Mouse (Mus musculus) forebrain, embryonic 15.5 days (tissue): ENCODE data around the gene March8. TPM values are rescaled to one million over a fixed set of nuclear protein-coding genes. Genes with fewer than 3 reads are reported as not detected.

Source experiments
- ATAC-seq: fragments of 200-750 bp; cut with Nextera tagmentation; replicated peaks from 2 replicates; pipeline ENCODE4 v1.8.0; 2017; ENCODE audit warnings: mild to moderate bottlenecking, moderate TSS enrichment, moderate library complexity
- H3K27ac ChIP-seq: fragments of 300-500 bp; sonication (generic); replicated peaks from 2 replicates; pipeline ENCODE4 v1.5.1; 2015; ENCODE audit warnings: mild to moderate bottlenecking, inconsistent platforms
- H3K27me3 ChIP-seq: fragments of 300-500 bp; sonication (generic); 2 replicates; pipeline ENCODE4 v1.6.1; 2015; ENCODE audit warnings: inconsistent platforms
- H3K36me3 ChIP-seq: fragments of 300-500 bp; sonication (generic); 2 replicates; pipeline ENCODE4 v1.6.1; 2015; ENCODE audit warnings: mild to moderate bottlenecking, inconsistent platforms
- H3K4me1 ChIP-seq: fragments of 300-500 bp; sonication (generic); 2 replicates; pipeline ENCODE4 v1.6.1; 2015; ENCODE audit warnings: inconsistent platforms
- H3K4me2 ChIP-seq: fragments of 300-500 bp; sonication (generic); replicated peaks from 2 replicates; pipeline ENCODE4 v1.6.1; 2015; ENCODE audit warnings: mild to moderate bottlenecking, inconsistent platforms
- H3K4me3 ChIP-seq: fragments of 300-500 bp; sonication (generic); 2 replicates; pipeline ENCODE4 v1.5.1; 2015; ENCODE audit warnings: mild to moderate bottlenecking, inconsistent platforms
- H3K9ac ChIP-seq: fragments of 300-500 bp; sonication (generic); replicated peaks from 2 replicates; pipeline ENCODE4 v1.6.1; 2015; ENCODE audit warnings: mild to moderate bottlenecking, inconsistent platforms
- H3K9me3 ChIP-seq: fragments of 300-500 bp; sonication (generic); 2 replicates; pipeline ENCODE4 v1.6.1; 2016; ENCODE audit warnings: inconsistent platforms
- WGBS: fragments of 180-500 bp; shearing (Covaris S2); methylation state at CpG from one replicate; pipeline ENCODE4 v1.1.7; 2015; ENCODE audit warnings: mixed read lengths; 5-methylcytosine and 5-hydroxymethylcytosine counted together
- polyA plus RNA-seq: library from polyadenylated mRNA; unstranded; fragments of >200 nt; fragmentation: Nextera tagmentation; extraction: Ambion mirVana; gene quantifications from 2 replicates; pipeline ENCODE4 v1.2.1, GENCODE M21; 2015

Gene March8
- polyA plus RNA-seq, result 52.3 and 55.7 TPM in 2 replicates

DNA sequence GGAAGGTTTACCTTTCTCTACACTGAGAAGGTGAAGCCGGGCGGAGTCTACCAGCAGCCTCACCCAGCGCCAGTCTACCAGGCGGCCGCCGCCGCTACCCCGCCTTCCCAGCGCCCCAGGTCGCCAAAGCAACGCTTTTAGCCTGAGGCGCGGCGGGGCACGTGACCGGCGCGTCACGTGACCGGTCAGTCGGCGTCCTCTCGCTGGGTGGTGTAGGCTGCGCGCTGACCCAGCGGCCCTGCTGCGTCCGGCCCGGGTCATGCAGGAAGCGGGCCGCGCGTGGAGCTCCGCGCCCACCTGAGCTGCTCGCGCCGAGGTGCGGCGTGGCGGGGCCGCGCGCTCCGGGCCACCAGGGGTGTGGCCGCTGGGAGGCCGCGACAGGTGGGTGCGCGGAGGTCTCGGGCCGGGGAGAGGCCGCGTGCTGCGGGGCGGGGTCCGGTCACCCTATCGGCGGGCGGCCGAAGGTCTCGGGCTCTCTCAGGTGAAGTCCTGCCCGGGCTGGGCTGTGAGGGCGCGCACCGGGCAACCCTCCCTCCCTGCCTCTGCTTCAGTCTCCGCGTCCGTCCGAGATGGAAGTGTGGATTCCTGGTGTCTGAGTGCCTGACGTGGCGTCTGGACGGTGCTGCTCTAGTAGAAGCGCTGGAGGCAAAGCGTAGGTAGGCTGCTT lies at the start of gene March8:
March8 (plus strand) TSS at position 190 of the 667 bp plus-strand sequence.
- Histone ChIP-seq H3K27me3 (no peaks in the 10 kb centered on the region), H3K27ac (peak within 1 kb of the TSS; percentile 65), H3K9me3 (no peaks in the 10 kb centered on the region), H3K9ac (peak within 1 kb of the TSS; percentile 85), H3K36me3 (no peaks in the 10 kb centered on the region), H3K4me2 (peak within 1 kb of the TSS; percentile 68), H3K4me3 (peak within 1 kb of the TSS; percentile 95), H3K4me1 (peaks cover 14% of the 10 kb centered on the region)
- ATAC-seq, result peak; percentile 95
- under 1% methylated on average over 67 of the region's 75 CpGs for WGBS

GRCm38 (mm10) chr6:116311411-116311810 lies 26.4 kb upstream of the March8 start:
- H3K9me3 ChIP-seq, result no peaks in the 10 kb centered on the region
- H3K9ac ChIP-seq, result no peak overlapping the region
- 94% methylated on average over 2 of the region's 2 CpGs for WGBS
- no peak overlapping the region for H3K4me2 ChIP-seq
- H3K4me1 ChIP-seq, result no peaks in the 10 kb centered on the region
- no peak for ATAC-seq
- H3K27ac ChIP-seq, result no peak overlapping the region
- no peaks in the 10 kb centered on the region for H3K36me3 ChIP-seq
- H3K27me3 ChIP-seq, result no peaks in the 10 kb centered on the region
- H3K4me3 ChIP-seq, result no peak overlapping the region

GRCm38 (mm10) chr6:116319259-116319658 lies 18.6 kb upstream of the March8 start:
- H3K27ac ChIP-seq, result no peak overlapping the region

DNA sequence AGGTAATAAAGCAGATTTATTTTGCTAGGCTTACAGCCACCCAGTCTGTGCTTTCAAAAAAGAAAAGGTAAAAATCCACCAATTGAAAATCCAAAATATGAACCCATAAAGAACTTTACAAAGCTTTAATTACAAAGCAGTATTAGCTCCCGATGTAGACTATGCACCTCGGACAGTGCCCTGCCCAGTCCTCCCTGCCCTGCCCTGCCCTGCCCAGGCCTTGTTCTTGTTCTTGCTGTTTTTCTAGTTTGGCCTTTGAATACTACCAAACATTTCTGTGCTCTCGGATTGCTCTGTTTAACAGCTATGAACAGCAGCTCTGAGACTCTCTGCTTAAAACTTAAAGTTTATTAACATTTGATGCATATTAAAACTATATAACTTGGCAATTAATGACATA lies 11.2 kb upstream of the March8 start:
- Histone ChIP-seq H3K4me1 (no peaks in the 10 kb centered on the region), H3K27ac (no peak overlapping the region), H3K4me3 (no peak overlapping the region), H3K9ac (no peak overlapping the region), H3K36me3 (no peaks in the 10 kb centered on the region), H3K4me2 (no peak overlapping the region), H3K9me3 (no peaks in the 10 kb centered on the region), H3K27me3 (no peaks in the 10 kb centered on the region)
- WGBS, result 87% methylated on average over 3 of the region's 3 CpGs
- no peak for ATAC-seq

More at GRCm38 (mm10) chr6:116319259-116319658, 18.6 kb upstream of the March8 start:
- H3K27me3 ChIP-seq, result no peaks in the 10 kb centered on the region
- no peaks in the 10 kb centered on the region for H3K4me1 ChIP-seq
- no peak overlapping the region for H3K9ac ChIP-seq
- no peak overlapping the region for H3K4me3 ChIP-seq
- no peaks in the 10 kb centered on the region for H3K36me3 ChIP-seq
- no peak for ATAC-seq
- H3K4me2 ChIP-seq, result no peak overlapping the region
- 83% methylated on average over 3 of the region's 3 CpGs for WGBS
- H3K9me3 ChIP-seq, result no peaks in the 10 kb centered on the region

GRCm38 (mm10) chr6:116331396-116331795 lies 6.4 kb upstream of the March8 start:
- no peak overlapping the region for H3K27ac ChIP-seq
- no peaks in the 10 kb centered on the region for H3K27me3 ChIP-seq
- H3K4me2 ChIP-seq, result no peak overlapping the region
- no peak for ATAC-seq
- H3K9me3 ChIP-seq, result no peaks in the 10 kb centered on the region
- no peak overlapping the region for H3K4me3 ChIP-seq
- no peak overlapping the region for H3K9ac ChIP-seq
- 64% methylated on average over 2 of the region's 2 CpGs for WGBS
- no peaks in the 10 kb centered on the region for H3K36me3 ChIP-seq
- H3K4me1 ChIP-seq, result no peaks in the 10 kb centered on the region

- H3K9me3 ChIP-seq, result no peaks in the 10 kb centered on the region
- no peaks in the 10 kb centered on the region for H3K27me3 ChIP-seq
- H3K9ac ChIP-seq, result peak overlapping the region; percentile 85
- peaks cover 14% of the 10 kb centered on the region for H3K4me1 ChIP-seq
- WGBS, result 4% methylated on average over 7 of the region's 7 CpGs
- ATAC-seq, result no peak; the same call in 1 of the 2 replicates
- H3K27ac ChIP-seq, result peak overlapping the region; percentile 65
- no peaks in the 10 kb centered on the region for H3K36me3 ChIP-seq
- H3K4me2 ChIP-seq, result peak overlapping the region; percentile 68
- H3K4me3 ChIP-seq, result peak overlapping the region; percentile 95
Measured at GRCm38 (mm10) chr6:116337466-116337834, 374 bp upstream of the March8 start.

GRCm38 (mm10) chr6:116338520-116338919 lies 696 bp downstream of the March8 start:
- Histone ChIP-seq H3K4me2 (peak overlapping the region; percentile 68), H3K9me3 (no peaks in the 10 kb centered on the region), H3K36me3 (no peaks in the 10 kb centered on the region), H3K9ac (peak overlapping the region; percentile 85), H3K4me3 (peak overlapping the region; percentile 95), H3K27ac (peak overlapping the region; percentile 65; the same call in 1 of the 2 replicates), H3K27me3 (no peaks in the 10 kb centered on the region), H3K4me1 (peaks cover 14% of the 10 kb centered on the region)
- 4% methylated on average over 8 of the region's 8 CpGs for WGBS
- ATAC-seq, result no peak

DNA sequence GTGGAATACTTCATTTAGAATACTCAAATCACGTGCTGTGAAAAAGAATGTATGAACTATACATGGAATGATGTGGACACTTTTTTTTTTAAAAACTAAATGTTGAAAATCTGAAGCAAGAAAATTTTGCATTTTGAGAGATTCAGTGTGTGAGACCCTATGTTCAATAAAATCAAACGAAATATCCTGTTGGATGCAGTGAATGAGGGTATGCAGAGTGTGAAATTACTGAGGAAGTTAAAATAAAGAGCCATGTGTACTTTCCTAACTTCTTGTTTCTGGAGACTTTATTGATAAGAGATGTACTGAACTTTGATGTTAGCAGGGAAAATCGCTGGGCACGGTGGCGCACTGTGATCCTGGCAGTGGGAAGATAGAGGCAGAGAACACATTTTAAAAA lies 1.3 kb downstream of the March8 start:
- peaks cover 14% of the 10 kb centered on the region for H3K4me1 ChIP-seq
- no peak overlapping the region for H3K9ac ChIP-seq
- no peak overlapping the region for H3K27ac ChIP-seq
- H3K4me2 ChIP-seq, result peak overlapping the region; percentile 68
- peak overlapping the region; percentile 95 for H3K4me3 ChIP-seq
- no peaks in the 10 kb centered on the region for H3K9me3 ChIP-seq
- 79% methylated on average over 5 of the region's 5 CpGs for WGBS
- H3K36me3 ChIP-seq, result no peaks in the 10 kb centered on the region
- no peak for ATAC-seq
- H3K27me3 ChIP-seq, result no peaks in the 10 kb centered on the region

DNA sequence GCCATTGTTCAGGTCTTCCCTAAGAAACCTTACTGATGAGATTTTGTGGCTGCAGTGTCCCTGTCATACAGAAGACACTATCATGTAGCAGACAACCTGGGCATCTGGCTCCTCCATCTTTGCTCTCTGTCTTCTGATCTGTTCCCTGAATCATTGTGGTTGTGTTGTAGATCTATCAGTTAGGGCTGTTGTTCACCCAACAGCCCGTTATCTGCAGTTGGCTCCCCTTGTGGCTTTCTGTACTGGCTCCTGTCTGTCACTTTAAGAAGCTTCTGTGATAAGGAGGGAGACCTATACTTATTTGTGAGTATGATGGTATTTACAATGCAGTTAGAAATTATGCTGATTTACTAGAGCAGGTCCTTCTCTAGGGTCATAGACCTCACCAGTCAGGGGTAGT lies 2.7 kb downstream of the March8 start:
- Histone ChIP-seq H3K27me3 (no peaks in the 10 kb centered on the region), H3K9ac (no peak overlapping the region), H3K4me1 (peaks cover 14% of the 10 kb centered on the region), H3K27ac (no peak overlapping the region), H3K4me2 (peak overlapping the region; percentile 68; the same call in 1 of the 2 replicates), H3K36me3 (no peaks in the 10 kb centered on the region), H3K4me3 (no peak overlapping the region), H3K9me3 (no peaks in the 10 kb centered on the region)
- ATAC-seq, result no peak
- 87% methylated on average over 1 of the region's 1 CpGs for WGBS

- no peak for ATAC-seq
- no peaks in the 10 kb centered on the region for H3K27me3 ChIP-seq
- no peaks in the 10 kb centered on the region for H3K36me3 ChIP-seq
- no peak overlapping the region for H3K9ac ChIP-seq
- WGBS, result 89% methylated on average over 2 of the region's 2 CpGs
- H3K4me3 ChIP-seq, result no peak overlapping the region
- no peak overlapping the region for H3K4me2 ChIP-seq
- no peaks in the 10 kb centered on the region for H3K9me3 ChIP-seq
- H3K27ac ChIP-seq, result no peak overlapping the region
- no peaks in the 10 kb centered on the region for H3K4me1 ChIP-seq
Measured at GRCm38 (mm10) chr6:116347953-116348352, 10.1 kb downstream of the March8 start.

DNA sequence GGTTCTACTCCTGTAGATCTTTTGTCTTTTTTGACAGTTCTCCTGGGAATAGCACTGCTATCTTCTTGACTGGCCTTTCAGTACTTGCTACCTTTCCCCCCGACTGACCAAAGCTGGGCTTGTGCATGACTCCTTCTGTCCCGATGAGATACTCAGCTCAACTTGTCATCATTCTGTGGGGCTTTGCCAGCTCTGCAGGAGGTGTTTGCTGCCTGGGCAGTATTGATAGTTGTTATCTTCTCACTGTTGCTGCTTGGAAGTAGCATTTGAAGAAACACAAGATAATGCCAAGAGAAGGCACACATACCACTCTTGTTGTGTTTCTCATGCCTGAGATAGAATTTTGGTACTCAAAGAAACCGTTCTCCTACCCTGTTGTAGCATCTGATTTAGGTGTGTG lies 12.2 kb downstream of the March8 start:
- Histone ChIP-seq H3K36me3 (no peaks in the 10 kb centered on the region), H3K4me2 (no peak overlapping the region), H3K9ac (no peak overlapping the region), H3K4me1 (no peaks in the 10 kb centered on the region), H3K27me3 (no peaks in the 10 kb centered on the region), H3K27ac (no peak overlapping the region), H3K9me3 (no peaks in the 10 kb centered on the region), H3K4me3 (no peak overlapping the region)
- no peak for ATAC-seq
- WGBS, result 92% methylated on average over 3 of the region's 3 CpGs

- H3K4me1 ChIP-seq, result no peaks in the 10 kb centered on the region
- H3K27ac ChIP-seq, result no peak overlapping the region
- ATAC-seq, result no peak
- H3K4me3 ChIP-seq, result no peak overlapping the region
- 86% methylated on average over 6 of the region's 6 CpGs for WGBS
- no peak overlapping the region for H3K9ac ChIP-seq
- no peaks in the 10 kb centered on the region for H3K36me3 ChIP-seq
- H3K4me2 ChIP-seq, result no peak overlapping the region
- no peaks in the 10 kb centered on the region for H3K27me3 ChIP-seq
- no peaks in the 10 kb centered on the region for H3K9me3 ChIP-seq
Measured at GRCm38 (mm10) chr6:116350643-116351042, 12.8 kb downstream of the March8 start.

DNA sequence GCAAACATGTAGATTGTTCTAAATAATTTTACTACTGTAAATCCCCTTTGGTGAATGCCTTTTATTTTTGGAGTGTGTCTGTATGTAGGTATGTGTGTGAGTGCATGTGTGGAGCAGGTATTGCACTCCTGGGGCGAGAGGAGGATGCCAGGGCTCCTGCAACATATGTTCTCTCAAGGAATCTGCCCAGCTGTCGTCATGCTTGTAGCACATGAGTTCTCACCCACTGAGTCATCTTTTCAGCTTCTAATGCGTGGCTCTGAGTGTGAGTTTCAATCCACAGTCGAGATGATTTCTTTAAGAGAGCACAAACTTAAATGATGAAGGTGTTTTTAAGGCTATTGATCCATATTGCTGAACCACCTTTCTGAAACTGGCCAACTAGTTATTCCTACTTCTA lies 13.7 kb downstream of the March8 start:
- no peaks in the 10 kb centered on the region for H3K4me1 ChIP-seq
- no peaks in the 10 kb centered on the region for H3K36me3 ChIP-seq
- no peaks in the 10 kb centered on the region for H3K9me3 ChIP-seq
- ATAC-seq, result no peak
- H3K4me2 ChIP-seq, result no peak overlapping the region
- WGBS, result 77% methylated on average over 4 of the region's 4 CpGs
- no peak overlapping the region for H3K4me3 ChIP-seq
- H3K27ac ChIP-seq, result no peak overlapping the region
- H3K27me3 ChIP-seq, result no peaks in the 10 kb centered on the region
- H3K9ac ChIP-seq, result no peak overlapping the region
